Mouse (Mus musculus): ENCODE results near the gene Dok1. TPM values are rescaled to one million over a fixed set of nuclear protein-coding genes. Genes with fewer than 3 reads are reported as not detected.

Gene Dok1
- 1 to 10 TPM; 3.7 to 4.3 TPM for total RNA-seq (2021)
- long read RNA-seq, experiment 1, partial matches to known transcripts, result 1 of 4 reads
- long read RNA-seq, experiment 1, other reads (novel, unspliced or antisense), result 0 of 4 reads
- long read RNA-seq, experiment 2, partial matches to known transcripts, result 0 of 1 reads
- long read RNA-seq, experiment 2, other reads (novel, unspliced or antisense), result 0 of 1 reads

DNA sequence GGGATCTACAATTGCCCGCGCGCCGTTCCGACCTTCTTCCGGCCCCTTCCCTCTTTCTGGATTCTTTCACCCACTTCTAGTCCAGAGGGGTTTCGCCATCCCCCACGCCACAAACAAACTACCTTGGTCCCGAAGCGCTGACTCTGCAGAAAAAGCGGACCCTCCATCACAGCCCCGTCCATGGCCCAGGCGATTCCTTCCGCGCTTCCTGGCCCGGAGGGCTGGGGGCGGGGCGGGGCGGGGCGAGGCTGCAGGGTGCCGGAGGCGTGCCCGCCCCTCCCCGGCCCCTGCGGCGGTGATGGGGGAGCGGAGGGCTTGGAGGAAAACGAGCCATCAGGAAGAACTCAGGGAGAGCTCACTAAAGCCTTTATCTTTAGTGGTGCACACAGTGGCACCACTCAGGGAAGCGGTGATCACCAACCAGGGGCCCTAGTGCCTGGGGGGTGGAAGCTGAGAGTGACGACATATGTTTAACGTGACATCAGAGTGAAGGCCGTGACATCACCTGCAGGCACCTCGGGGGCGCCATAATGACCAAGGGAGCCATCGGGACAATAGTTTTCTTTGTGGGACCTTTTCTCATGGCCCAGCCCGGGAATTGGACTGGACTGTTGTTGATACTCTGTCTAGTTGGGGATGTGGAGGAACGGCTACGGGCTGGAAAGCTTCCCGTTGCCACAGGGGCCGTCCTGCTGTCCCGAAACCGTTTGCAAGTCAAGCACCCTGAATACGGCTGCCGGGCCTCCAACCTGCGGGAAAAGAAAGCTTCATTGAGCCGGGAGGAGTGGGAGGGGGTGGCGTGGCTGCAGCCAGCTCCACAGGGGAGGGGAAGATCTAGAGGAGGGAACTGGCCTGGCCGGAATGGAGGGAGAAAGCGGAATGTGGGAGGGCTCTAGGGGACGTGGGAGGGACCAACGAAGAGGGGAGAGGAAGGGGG lies at the start of gene Dok1, which contains the start of gene Loxl3:
Dok1 (minus strand) TSS at position 223 of the 937 bp plus-strand sequence.
Loxl3 (plus strand) TSS at position 925 of the 937 bp plus-strand sequence.
- peak; percentile 75 to 78 for DNase-seq
- intact Hi-C loops (cut with DNase I), result loop anchor here (5.0 kb wide), 1 partner anchor 36 kb away; no protein-coding TSS in a partner anchor

- intact Hi-C loops (cut with DNase I), result no loop called here
Observed at GRCm38 (mm10) chr6:83080210-83080609, 46.9 kb upstream of the Dok1 start.

DNA sequence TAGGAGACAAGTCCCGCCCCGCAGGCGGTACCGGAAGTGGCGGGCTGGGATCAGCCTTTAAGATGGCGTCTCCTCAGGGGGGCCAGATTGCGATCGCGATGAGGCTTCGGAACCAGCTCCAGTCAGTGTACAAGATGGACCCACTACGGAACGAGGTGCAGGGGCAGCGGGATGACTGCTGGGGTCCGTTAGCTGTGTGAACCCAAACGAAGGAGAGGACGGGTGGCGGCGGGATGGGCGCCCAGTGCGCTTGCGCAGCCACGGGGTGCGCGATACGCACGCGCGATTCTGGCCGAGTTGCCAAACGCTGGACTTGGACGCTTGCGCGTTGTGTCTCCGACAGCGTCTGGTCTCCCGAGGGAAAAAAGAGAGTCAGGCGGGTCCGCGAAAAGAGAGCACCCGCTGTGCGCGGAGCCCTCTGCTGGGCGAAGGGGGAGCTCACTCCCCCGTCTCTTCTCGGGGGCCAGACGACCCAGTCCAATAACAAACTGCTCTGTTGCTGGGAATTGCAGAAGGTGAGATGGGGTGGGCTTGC lies 45.1 kb upstream of the Dok1 start:
- DNase-seq, result peak; percentile 100
- intact Hi-C loops (cut with DNase I), result loop anchor here (2.0 to 10.0 kb wide), 3 partner anchors 22 to 334 kb away; partner anchors contain the start of genes Ccdc142 and Gm42688

More at GRCm38 (mm10) chr6:83080210-83080609, 46.9 kb upstream of the Dok1 start:
- DNase-seq, result no peak

- intact Hi-C loops (cut with DNase I), result loop anchor here (2.0 to 10.0 kb wide), 3 partner anchors 23 to 333 kb away; partner anchors contain the start of genes Ccdc142 and Gm42688
Observed at GRCm38 (mm10) chr6:83077630-83078323, 44.5 kb upstream of the Dok1 start, which contains the start of gene Pcgf1. TSS of gene Pcgf1 (plus strand) at chr6:83077869.

GRCm38 (mm10) chr6:83074979-83075378 lies 41.7 kb upstream of the Dok1 start:
- no peak for DNase-seq
- intact Hi-C loops (cut with DNase I), result loop anchor here (10.0 kb wide), 1 partner anchor 330 kb away; no protein-coding TSS in a partner anchor

More at GRCm38 (mm10) chr6:83077630-83078323, 44.5 kb upstream of the Dok1 start, which contains the start of gene Pcgf1:
- peak in 1 of 2 experiments; percentile 37 for DNase-seq

DNA sequence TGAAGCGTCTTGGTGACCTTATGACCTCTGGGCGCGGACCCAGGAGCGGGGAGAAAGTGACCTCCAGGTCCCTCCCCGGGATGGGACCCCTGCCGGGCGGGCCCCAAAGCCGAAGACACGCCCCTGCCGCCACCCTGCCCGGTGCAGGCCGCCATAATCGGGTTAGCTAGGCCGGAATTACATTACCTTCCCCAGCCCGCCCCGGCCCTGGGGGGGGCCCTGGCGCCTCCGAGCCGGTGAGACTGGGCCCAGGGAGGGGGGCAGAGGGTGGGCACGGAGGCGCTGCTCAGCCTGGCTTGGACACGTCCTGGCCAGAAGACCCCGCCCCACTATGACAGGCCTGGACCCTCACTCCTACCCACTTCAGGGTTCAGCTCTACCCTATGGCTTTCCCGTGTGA lies 37.9 kb upstream of the Dok1 start:
- intact Hi-C loops (cut with DNase I), result loop anchor here (10.0 kb wide), 1 partner anchor 326 kb away; no protein-coding TSS in a partner anchor
- DNase-seq, result no peak

DNA sequence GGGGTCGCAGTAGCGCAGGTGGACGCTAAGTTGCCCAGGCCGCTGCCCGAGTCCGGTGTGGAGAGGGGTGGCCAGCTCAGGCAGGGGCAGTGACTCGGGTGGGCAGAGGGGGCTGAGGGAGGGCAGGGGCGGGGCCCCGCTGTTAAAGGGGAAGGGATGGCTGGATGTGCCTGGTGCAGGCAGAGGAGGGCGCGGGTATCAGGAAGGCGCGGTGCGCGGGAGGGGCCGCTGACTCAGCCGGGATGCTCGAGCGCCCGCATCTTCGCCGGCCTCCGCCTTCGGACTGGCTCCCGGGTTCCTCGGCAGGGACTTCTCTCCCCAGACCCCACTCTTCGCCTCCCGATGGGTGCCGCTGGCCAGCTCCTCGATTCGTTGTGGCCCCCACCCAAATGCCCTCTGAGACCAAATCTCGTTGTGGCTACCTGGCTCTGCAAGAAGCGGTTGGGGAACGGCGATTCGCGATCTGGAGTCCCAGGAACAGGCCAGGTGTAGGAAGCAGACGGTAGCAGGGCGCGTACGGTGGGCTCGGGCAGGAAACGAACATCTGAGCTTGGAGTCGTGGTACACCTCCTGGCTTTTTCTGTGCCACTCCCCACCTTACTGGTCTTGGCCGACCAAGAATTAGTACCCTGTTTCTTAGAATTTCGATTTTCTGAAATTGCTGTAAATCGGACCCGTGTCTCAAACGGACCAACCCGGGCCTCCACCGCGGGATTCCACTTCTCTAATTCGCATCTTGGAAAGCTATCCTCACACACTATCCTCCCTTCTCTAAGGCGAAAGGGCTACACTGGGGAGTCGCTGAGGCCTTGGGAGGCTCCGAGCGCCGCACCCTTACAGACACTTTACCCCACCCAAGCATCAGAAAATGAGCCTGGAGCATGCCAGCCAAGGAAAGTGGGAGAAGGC lies 37.3 kb upstream of the Dok1 start:
- peak; percentile 28 to 42 for DNase-seq
- intact Hi-C loops (cut with DNase I), result loop anchor here (10.0 kb wide), 1 partner anchor 326 kb away; no protein-coding TSS in a partner anchor

DNA sequence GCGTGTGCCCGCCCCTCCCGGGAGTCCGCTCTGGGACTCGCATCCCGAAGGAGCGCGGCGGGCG lies 36.8 kb upstream of the Dok1 start, which contains the start of gene Tlx2:
Tlx2 (minus strand) TSS at position 47 of the 64 bp plus-strand sequence.
- intact Hi-C loops (cut with DNase I), result loop anchor here (10.0 kb wide), 1 partner anchor 325 kb away; no protein-coding TSS in a partner anchor
- DNase-seq, result no peak

DNA sequence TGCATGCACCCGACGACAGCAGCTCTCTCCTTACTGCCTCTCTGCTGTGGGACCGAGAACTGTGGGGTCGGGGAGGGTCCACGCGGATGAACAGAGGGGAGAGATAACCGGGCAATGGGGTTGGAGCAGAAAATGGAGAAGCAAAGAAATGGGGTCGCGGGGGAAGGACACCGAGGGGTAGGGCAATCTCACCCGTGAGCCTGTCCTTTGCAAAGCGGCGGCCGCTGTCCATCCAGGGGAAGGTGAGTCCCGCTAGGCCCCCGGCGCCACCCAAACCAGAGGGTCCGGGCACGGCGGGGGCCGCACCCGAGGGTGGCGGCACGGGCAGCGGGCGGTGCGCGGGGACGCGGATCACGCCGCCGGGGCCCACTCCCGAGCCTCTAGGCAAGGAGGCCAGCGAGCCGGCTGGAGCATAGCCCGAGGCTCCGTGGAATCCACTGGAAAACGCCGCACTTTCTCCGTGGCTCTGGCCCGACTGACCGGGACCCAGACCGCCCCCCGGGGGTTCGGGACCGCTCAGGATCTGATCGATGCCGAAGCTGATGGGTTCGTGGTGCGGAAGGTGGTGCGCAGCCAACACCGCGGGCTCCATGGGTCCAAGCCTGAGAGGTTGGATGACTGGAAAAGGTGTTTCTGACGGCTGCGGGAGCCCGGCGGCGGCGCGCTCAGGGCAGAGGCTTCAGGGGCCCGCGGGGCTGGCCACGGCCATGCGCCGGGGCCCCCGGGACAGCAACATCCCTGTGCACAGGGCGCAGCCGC lies 36.4 kb upstream of the Dok1 start:
- no peak for DNase-seq
- intact Hi-C loops (cut with DNase I), result loop anchor here (10.0 kb wide), 1 partner anchor 325 kb away; no protein-coding TSS in a partner anchor

DNA sequence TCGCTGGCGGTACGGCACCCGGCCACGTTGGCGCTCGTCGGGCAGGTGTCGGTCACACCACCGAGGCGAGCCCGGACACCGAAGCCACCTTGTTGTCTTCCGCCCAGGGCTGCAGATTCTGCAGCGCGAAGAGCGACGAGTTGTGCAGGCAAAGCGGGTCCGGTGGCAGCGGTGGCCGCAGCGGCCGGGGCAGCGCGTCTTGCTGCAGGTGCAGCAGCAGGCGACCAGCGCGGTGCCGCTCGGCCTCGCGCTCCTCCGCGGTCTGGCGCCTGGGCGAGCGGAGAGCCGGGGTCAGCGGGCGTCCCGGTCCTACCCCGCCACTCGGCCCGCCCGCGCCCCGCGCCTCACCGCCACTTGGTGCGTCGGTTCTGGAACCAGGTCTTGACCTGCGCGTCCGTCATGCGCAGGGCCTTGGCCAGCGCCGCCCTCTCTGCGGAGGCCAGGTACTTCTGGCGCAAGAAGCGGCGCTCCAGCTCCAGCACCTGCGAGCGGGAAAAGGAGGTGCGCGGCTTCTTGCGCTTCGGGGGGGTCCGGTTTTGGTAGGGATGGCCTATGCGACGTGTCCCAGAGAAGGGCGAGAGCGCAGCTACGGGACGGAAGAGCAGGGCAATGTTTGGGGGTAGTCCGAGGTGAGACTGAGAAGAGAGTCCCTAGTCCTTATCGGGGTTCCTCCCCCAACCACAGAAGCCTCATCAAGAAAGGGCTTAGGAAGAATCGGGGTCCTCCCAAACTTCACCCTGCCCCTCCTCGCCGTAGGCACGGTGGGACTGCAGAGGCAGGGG lies 35.6 kb upstream of the Dok1 start:
- DNase-seq, result no peak
- intact Hi-C loops (cut with DNase I), result no loop called here

DNA sequence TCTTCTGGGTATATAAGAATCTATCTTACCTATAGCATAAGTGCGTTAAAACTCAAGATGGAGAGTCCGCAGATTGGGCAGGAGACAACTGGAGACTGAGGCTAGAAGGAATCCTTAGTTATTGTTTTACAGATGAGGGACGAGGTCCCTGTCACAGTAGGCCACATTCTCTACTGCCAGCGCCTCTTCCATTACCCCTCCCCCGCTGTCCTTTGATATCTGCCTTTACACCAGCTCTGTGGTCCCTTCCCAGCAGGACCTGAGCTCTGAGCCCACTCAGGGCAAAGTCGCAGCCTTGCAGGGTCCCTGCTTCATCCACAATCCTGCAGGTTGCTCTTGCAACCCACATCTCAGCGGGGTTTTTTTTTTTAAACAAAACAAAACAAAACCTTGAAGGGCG lies 35.0 kb upstream of the Dok1 start:
- no peak for DNase-seq
- intact Hi-C loops (cut with DNase I), result no loop called here

GRCm38 (mm10) chr6:83066441-83066840 lies 33.2 kb upstream of the Dok1 start:
- intact Hi-C loops (cut with DNase I), result no loop called here
- no peak for DNase-seq

- intact Hi-C loops (cut with DNase I), result no loop called here
- no peak for DNase-seq
Observed at GRCm38 (mm10) chr6:83065995-83066394, 32.7 kb upstream of the Dok1 start.

- no peak for DNase-seq
- intact Hi-C loops (cut with DNase I), result no loop called here
Observed at GRCm38 (mm10) chr6:83058725-83059124, 25.5 kb upstream of the Dok1 start.

- intact Hi-C loops (cut with DNase I), result no loop called here
- no peak for DNase-seq
Observed at GRCm38 (mm10) chr6:83057790-83058189, 24.5 kb upstream of the Dok1 start, which contains the start of gene Dqx1. TSS of gene Dqx1 (plus strand) at chr6:83057844.

- no peak for DNase-seq
- intact Hi-C loops (cut with DNase I), result loop anchor here (1.0 kb wide), 2 partner anchors 46 to 57 kb away; partner anchors contain the start of genes Ccdc142 and Gm42688
Observed at GRCm38 (mm10) chr6:83054871-83055431, 21.7 kb upstream of the Dok1 start, which contains the start of gene Htra2. TSS of gene Htra2 (minus strand) at chr6:83055273.
